Mouse (Mus musculus): Measurements from ENCODE around the gene Tmem202. TPM values are rescaled to one million over a fixed set of nuclear protein-coding genes. Genes with fewer than 3 reads are reported as not detected.

Gene Tmem202
- total and polyA plus RNA-seq, 3 experiments: 0.20 to 0.64 TPM; not detected in 1

DNA sequence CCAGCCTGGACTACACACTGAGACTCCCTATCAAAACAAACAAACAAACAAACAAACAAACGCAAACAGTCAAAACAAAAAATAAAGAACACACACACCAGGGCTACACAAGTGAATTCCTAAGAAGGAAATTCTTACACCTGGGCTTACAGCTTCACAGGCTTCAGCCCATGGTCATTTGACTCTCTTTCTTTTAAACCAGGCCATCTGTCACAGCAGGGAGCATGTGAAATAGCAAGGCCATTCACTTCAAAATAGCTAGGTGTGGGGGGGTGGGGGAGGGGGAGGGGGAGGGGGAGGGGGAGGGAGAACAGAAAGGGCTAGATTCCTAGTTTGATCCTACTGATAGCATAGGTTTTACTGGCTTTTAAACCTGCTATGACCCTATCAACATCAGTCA is 31.5 kb downstream of the Tmem202 start:
- H3K9me3 ChIP-seq (replicated peaks; ENCODE audit: low read length): no peaks in the 10 kb centered on the region
- no peaks in the 10 kb centered on the region for H3K79me2 ChIP-seq (replicated peaks; ENCODE audit: control insufficient read depth, extremely low read depth, insufficient read depth, poor library complexity, severe bottlenecking)
- H3K36me3 ChIP-seq (replicated peaks in 1 of 2; ENCODE audit: control insufficient read depth in 1 of 2, insufficient read depth in 1 of 2, low read length in 1 of 2): no peaks in the 10 kb centered on the region
- in situ Hi-C loops (cut with MboI; ENCODE audit: low pct_ligation_motif_present, low pct_unique_long_range_greater_than_20kb, low sequenced_read_pairs) (no loop called here), dilution Hi-C loops (cut with MboI; ENCODE audit: extremely low pct_ligation_motif_present, extremely low pct_unique_long_range_greater_than_20kb, low sequenced_read_pairs) (no loop called here)
- no peak overlapping the region for H3K9ac ChIP-seq (ENCODE audit: insufficient read depth, low read depth)
- no peak for TF ChIP-seq CHD1 (IDR thresholded peaks at IDR 0.05; ENCODE audit: low read depth, low read length)
- no peak for TF ChIP-seq MYC (IDR thresholded peaks at IDR 0.05; ENCODE audit: low read depth, low read length)
- no peak for TF ChIP-seq E2F4 (IDR thresholded peaks at IDR 0.05; ENCODE audit: insufficient replicate concordance, low read depth, low read length)
- TF ChIP-seq UBTF (IDR thresholded peaks at IDR 0.05; ENCODE audit: low read depth, low read length): no peak
- no peak for TF ChIP-seq CTCF (conservative IDR thresholded peaks at IDR 0.05 in 1 of 2, IDR thresholded peaks at IDR 0.05 in 1 of 2; ENCODE audit: low read depth in 2 of 2, low read length in 2 of 2)
- no peak for TF ChIP-seq JUND (conservative IDR thresholded peaks at IDR 0.05; ENCODE audit: low read depth, low read length)
- TF ChIP-seq POLR2AphosphoS2 (IDR thresholded peaks at IDR 0.05; ENCODE audit: low read depth, low read length): no peak
- no peak for TF ChIP-seq MEF2A (IDR thresholded peaks at IDR 0.05; ENCODE audit: borderline replicate concordance, low read depth, low read length)
- no peak for TF ChIP-seq JUN (IDR thresholded peaks at IDR 0.05; ENCODE audit: insufficient read depth, low read depth, low read length)
- no peak for TF ChIP-seq TBP (conservative IDR thresholded peaks at IDR 0.05; ENCODE audit: low read depth, low read length)
- no peak for TF ChIP-seq GABPA (IDR thresholded peaks at IDR 0.05; ENCODE audit: insufficient replicate concordance, low read depth, low read length)
- no peak for TF ChIP-seq EP300 (IDR thresholded peaks at IDR 0.05; ENCODE audit: low read length)
- TF ChIP-seq BHLHE40 (IDR thresholded peaks at IDR 0.05; ENCODE audit: low read depth, low read length): no peak
- no peak overlapping the region for H3K4me3 ChIP-seq (replicated peaks in 1 of 3; ENCODE audit: low read depth in 2 of 3, low read length in 2 of 3, poor library complexity in 1 of 3)
- no peak overlapping the region for H3K27ac ChIP-seq (ENCODE audit: insufficient read depth, low read depth)
- no peak for DNase-seq (ENCODE audit: extremely low read depth)
- H3K4me2 ChIP-seq (ENCODE audit: insufficient read depth, low read depth, poor library complexity, severe bottlenecking): no peak overlapping the region
- no peaks in the 10 kb centered on the region for H3K4me1 ChIP-seq (ENCODE audit: control insufficient read depth in 1 of 2, insufficient read depth in 2 of 2)
- H3K27me3 ChIP-seq (replicated peaks): no peaks in the 10 kb centered on the region

DNA sequence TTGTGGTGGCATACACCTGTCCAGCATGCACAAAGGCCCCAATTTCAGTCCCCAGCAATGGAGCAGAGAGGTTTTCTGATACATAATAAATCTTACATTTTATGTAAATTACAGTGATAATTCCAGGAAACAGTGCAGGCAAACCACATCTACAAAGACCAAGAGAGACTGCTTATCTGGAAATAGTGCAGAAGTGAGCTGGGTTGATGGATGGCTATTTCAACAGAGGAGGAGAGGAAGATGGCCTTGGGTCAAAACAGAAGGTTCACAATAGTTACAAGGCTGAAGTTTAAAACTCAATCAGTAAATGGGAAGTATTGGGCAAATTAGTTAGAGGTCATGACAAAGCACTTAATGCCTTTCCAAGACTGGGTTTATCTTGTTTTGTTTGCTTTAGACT is 52.3 kb downstream of the Tmem202 start:
- peak overlapping the region; percentile 60 to 90 (median 67) for H3K4me3 ChIP-seq (replicated peaks in 1 of 3; ENCODE audit: low read depth in 2 of 3, low read length in 2 of 3, poor library complexity in 1 of 3)
- H3K79me2 ChIP-seq (replicated peaks; ENCODE audit: control insufficient read depth, extremely low read depth, insufficient read depth, poor library complexity, severe bottlenecking): peaks cover 28% of the 10 kb centered on the region
- no peaks in the 10 kb centered on the region for H3K36me3 ChIP-seq (replicated peaks in 1 of 2; ENCODE audit: control insufficient read depth in 1 of 2, insufficient read depth in 1 of 2, low read length in 1 of 2)
- dilution Hi-C loops (cut with MboI; ENCODE audit: extremely low pct_ligation_motif_present, extremely low pct_unique_long_range_greater_than_20kb, low sequenced_read_pairs) (no loop called here), in situ Hi-C loops (cut with MboI; ENCODE audit: low pct_ligation_motif_present, low pct_unique_long_range_greater_than_20kb, low sequenced_read_pairs) (no loop called here)
- no peaks in the 10 kb centered on the region for H3K9me3 ChIP-seq (replicated peaks; ENCODE audit: low read length)
- no peak for DNase-seq (ENCODE audit: extremely low read depth)
- H3K27ac ChIP-seq (ENCODE audit: insufficient read depth, low read depth): peak overlapping the region; percentile 71; the same call in 1 of the 2 replicates
- peak overlapping the region; percentile 63 for H3K4me2 ChIP-seq (ENCODE audit: insufficient read depth, low read depth, poor library complexity, severe bottlenecking)
- H3K4me1 ChIP-seq (ENCODE audit: control insufficient read depth in 1 of 2, insufficient read depth in 2 of 2): peaks cover 0 to 12% of the 10 kb centered on the region in 2 experiments; a peak in 2 of 4 replicates
- no peaks in the 10 kb centered on the region for H3K27me3 ChIP-seq (replicated peaks)
- H3K9ac ChIP-seq (ENCODE audit: insufficient read depth, low read depth): peak overlapping the region; percentile 76
- no peak for TF ChIP-seq MAX (IDR thresholded peaks at IDR 0.05; ENCODE audit: low read length)
- TF ChIP-seq RAD21 (IDR thresholded peaks at IDR 0.05; ENCODE audit: low read depth, low read length): no peak
- no peak for TF ChIP-seq USF2 (conservative IDR thresholded peaks at IDR 0.05; ENCODE audit: low read depth, low read length)
- no peak for TF ChIP-seq NRF1 (IDR thresholded peaks at IDR 0.05; ENCODE audit: low read depth, low read length)
